ENCODE assay signal across 23 mouse cellular contexts in genomic region chr4:63165636-63166035, GRCm38 (mm10). TPM values are rescaled to one million over a fixed set of nuclear protein-coding genes. Genes with fewer than 3 reads are reported as not detected.
DNase-seq lines count a peak whose midpoint lies in the region; ATAC-seq and TF ChIP-seq lines count a peak whose summit lies in the region.
"Had no signal": no experiment of that assay in that cellular context is flagged by ENCODE, and none has a peak within 500 bp of the region (broad histone marks: within the 10 kb centered on the region; RNA-seq: fewer than 3 reads in every experiment).

No protein-coding gene starts in this region.

- H3K27ac ChIP-seq in intestine, postnatal 0 days (ENCODE audit: low read depth, low read length): peak overlapping the region; percentile 84
- H3K27ac ChIP-seq in liver, embryonic 12.5 days: no peak overlapping the region
- H3K27ac ChIP-seq: embryonic facial prominence, embryonic 13.5 days; forebrain, embryonic 12.5 days; hindbrain, embryonic 10.5 days; hindbrain, embryonic 14.5 days had no signal

- no peak overlapping the region for H3K4me3 ChIP-seq in intestine, postnatal 0 days (ENCODE audit: low read depth, low read length)
- no peak overlapping the region for H3K4me3 ChIP-seq in liver, embryonic 12.5 days
- H3K4me3 ChIP-seq: embryonic facial prominence, embryonic 13.5 days; forebrain, embryonic 12.5 days; hindbrain, embryonic 10.5 days had no signal

- peaks cover 9% of the 10 kb centered on the region; the same call in 1 of the 2 replicates for H3K36me3 ChIP-seq in intestine, postnatal 0 days (ENCODE audit: control insufficient read depth, insufficient read depth)
- H3K36me3 ChIP-seq in liver, embryonic 12.5 days: no peaks in the 10 kb centered on the region
- H3K36me3 ChIP-seq: embryonic facial prominence, embryonic 13.5 days; forebrain, embryonic 12.5 days; G1E; hindbrain, embryonic 10.5 days had no signal

- no peaks in the 10 kb centered on the region for H3K27me3 ChIP-seq in intestine, postnatal 0 days (replicated peaks; ENCODE audit: control insufficient read depth, insufficient read depth, low read length)
- H3K27me3 ChIP-seq in liver, embryonic 12.5 days (replicated peaks): 0 out of 2 replicates have a peak, but pooled peaks cover 2% of the 10 kb centered on the region

- no peak for TF ChIP-seq CTCF in intestine, postnatal 0 days (IDR thresholded peaks at IDR 0.05; ENCODE audit: low read depth)

- no peaks in the 10 kb centered on the region for H3K9me3 ChIP-seq in intestine, postnatal 0 days (ENCODE audit: control insufficient read depth)
- H3K9me3 ChIP-seq in liver, embryonic 12.5 days (replicated peaks): no peaks in the 10 kb centered on the region
- H3K9me3 ChIP-seq: embryonic facial prominence, embryonic 13.5 days; forebrain, embryonic 12.5 days; hindbrain, embryonic 10.5 days had no signal

- WGBS in intestine, postnatal 0 days: 52% methylated on average over 4 of the region's 4 CpGs
- 71% methylated on average over 4 of the region's 4 CpGs for WGBS in liver, embryonic 12.5 days (ENCODE audit: insufficient replicate concordance)

- peak; percentile 64 to 73 for DNase-seq in kidney, adult 8-10 months
- DNase-seq in kidney, postnatal 10 days: peak; percentile 46
- DNase-seq in cerebellum, adult 8-10 months: no peak
- no peak for DNase-seq in adrenal gland, postnatal 25 days
- no peak for DNase-seq in spleen, adult 18-20 months
- DNase-seq: adrenal gland, adult 8-10 months; cerebellum, adult 11-12 months; cerebellum, adult 9-11 months; cerebellum, postnatal 36 days; gastrocnemius, postnatal 10 days; heart, adult 18-20 months had no signal

- H3K9ac ChIP-seq in intestine, postnatal 0 days (ENCODE audit: low read depth, low read length): no peak overlapping the region
- no peak overlapping the region for H3K9ac ChIP-seq in liver, embryonic 12.5 days
- H3K9ac ChIP-seq: embryonic facial prominence, embryonic 13.5 days; forebrain, embryonic 12.5 days; hindbrain, embryonic 14.5 days had no signal

- peak overlapping the region; percentile 3; the same call in 1 of the 2 replicates for H3K4me2 ChIP-seq in intestine, postnatal 0 days (replicated peaks; ENCODE audit: low read depth)
- H3K4me2 ChIP-seq in liver, embryonic 12.5 days: no peak overlapping the region
- H3K4me2 ChIP-seq: embryonic facial prominence, embryonic 13.5 days; forebrain, embryonic 12.5 days; heart, embryonic 11.5 days; hindbrain, embryonic 14.5 days had no signal

- peaks cover 9% of the 10 kb centered on the region; the same call in 1 of the 2 replicates for H3K4me1 ChIP-seq in intestine, postnatal 0 days (replicated peaks; ENCODE audit: control insufficient read depth, insufficient read depth, low read length)
- H3K4me1 ChIP-seq in liver, embryonic 12.5 days: no peaks in the 10 kb centered on the region
- H3K4me1 ChIP-seq: embryonic facial prominence, embryonic 13.5 days; forebrain, embryonic 12.5 days; hindbrain, embryonic 10.5 days had no signal

- ATAC-seq in intestine, postnatal 0 days: peak; percentile 39; the same call in 1 of the 2 replicates
- ATAC-seq in liver, embryonic 12.5 days: no peak
- ATAC-seq: forebrain, embryonic 16.5 days had no signal

RNA-seq across cellular contexts. Expression of gene Kif12, which starts 6.3 kb away (rescaled TPM):
- 61.9 and 75.5 TPM in 2 replicates for polyA plus RNA-seq in intestine, postnatal 0 days (2015; fragmentation: Nextera tagmentation; extraction: Ambion mirVana)
- polyA plus RNA-seq in liver, embryonic 12.5 days (2016; fragmentation: Nextera tagmentation; extraction: Ambion mirVana): 7.1 and 7.2 TPM in 2 replicates
- total RNA-seq in adrenal gland, postnatal 25 days (2021): not detected in 2 replicates
- total RNA-seq: adrenal gland, adult 8-10 months; G1E; gastrocnemius, postnatal 10 days; gastrocnemius, postnatal 4 days; heart, adult 18-20 months; heart, postnatal 25 days had no signal
- polyA plus RNA-seq: embryonic facial prominence, embryonic 13.5 days; forebrain, embryonic 12.5 days; frontal cortex, adult 2 months; G1E had no signal

RNA-seq across cellular contexts. Expression of gene Ambp, which starts 11.0 kb away (rescaled TPM):
- polyA plus RNA-seq in intestine, postnatal 0 days (2015; fragmentation: Nextera tagmentation; extraction: Ambion mirVana): 7.8 and 8.8 TPM in 2 replicates
- 586 and 615 TPM in 2 replicates for polyA plus RNA-seq in liver, embryonic 12.5 days (2016; fragmentation: Nextera tagmentation; extraction: Ambion mirVana)
- 13.7 TPM in 1 of 2 replicates, not detected in the other for total RNA-seq in adrenal gland, postnatal 25 days (2021)
- total RNA-seq: G1E; heart, adult 18-20 months; heart, postnatal 25 days had no signal
- polyA plus RNA-seq: embryonic facial prominence, embryonic 13.5 days; forebrain, embryonic 12.5 days; G1E; hindbrain, embryonic 10.5 days; hindbrain, embryonic 14.5 days had no signal

RNA-seq across cellular contexts. Expression of gene Col27a1, which starts 48.2 kb away (rescaled TPM):
- 5.0 and 7.2 TPM in 2 replicates for polyA plus RNA-seq in intestine, postnatal 0 days (2015; fragmentation: Nextera tagmentation; extraction: Ambion mirVana)
- polyA plus RNA-seq in liver, embryonic 12.5 days (2016; fragmentation: Nextera tagmentation; extraction: Ambion mirVana): 2.3 and 2.7 TPM in 2 replicates
- 9.3 and 11.7 TPM in 2 replicates for total RNA-seq in adrenal gland, postnatal 25 days (2021)
- polyA plus RNA-seq: G1E had no signal

Comparison
In these comparisons a context has a peak if more than half of its experiments do, and no peak if none do; other contexts are left out.
1. DNase-seq: peak in kidney, adult 8-10 months (2 of 2) and kidney, postnatal 10 days (single experiment); none in cerebellum, adult 8-10 months (single experiment), adrenal gland, postnatal 25 days (single experiment) and spleen, adult 18-20 months (0 of 2).
2. RNA of gene Ambp, which starts 11.0 kb away (polyA plus RNA-seq): 586 to 615 TPM in liver, embryonic 12.5 days; 7.8 to 8.8 TPM in intestine, postnatal 0 days; every median in the first group is over 10 times any median in the second.